ENCODE assay signal across 18 mouse cellular contexts in genomic region chr9:96629151-96629550, GRCm38 (mm10).
"Had no signal": no experiment of that assay in that cellular context is flagged by ENCODE, and none has a peak within 500 bp of the region (broad histone marks: within the 10 kb centered on the region; RNA-seq: fewer than 3 reads in every experiment).

No protein-coding gene starts in this region.

- H3K36me3 ChIP-seq: midbrain, embryonic 12.5 days; neural tube, embryonic 15.5 days; stomach, embryonic 15.5 days had no signal

- H3K27ac ChIP-seq: kidney, postnatal 0 days; limb, embryonic 12.5 days; limb, embryonic 15.5 days; liver, embryonic 14.5 days; macrophage; midbrain, embryonic 12.5 days; neural tube, embryonic 12.5 days; neural tube, embryonic 15.5 days; stomach, embryonic 15.5 days had no signal

- H3K4me3 ChIP-seq: limb, embryonic 12.5 days; limb, embryonic 15.5 days; midbrain, embryonic 12.5 days; neural tube, embryonic 12.5 days; neural tube, embryonic 15.5 days; stomach, embryonic 15.5 days had no signal

- H3K9me3 ChIP-seq: limb, embryonic 12.5 days; limb, embryonic 15.5 days; midbrain, embryonic 12.5 days; neural tube, embryonic 12.5 days; neural tube, embryonic 15.5 days; stomach, embryonic 15.5 days had no signal

- DNase-seq: kidney, adult 2 months; kidney, postnatal 25 days; left cerebral cortex, postnatal 4 days; liver, postnatal 0 days; lung, embryonic 14.5 days; retina, postnatal 1 day; right cerebral cortex, postnatal 4 days; thymus, postnatal 4 days had no signal

- H3K27me3 ChIP-seq: limb, embryonic 12.5 days; limb, embryonic 15.5 days; stomach, embryonic 15.5 days had no signal

- H3K4me2 ChIP-seq: limb, embryonic 15.5 days; liver, embryonic 11.5 days; midbrain, embryonic 12.5 days; neural tube, embryonic 12.5 days had no signal

- H3K9ac ChIP-seq: limb, embryonic 12.5 days; limb, embryonic 15.5 days; liver, embryonic 14.5 days; liver, postnatal 0 days; lung, embryonic 14.5 days; midbrain, embryonic 12.5 days; neural tube, embryonic 12.5 days; neural tube, embryonic 15.5 days; stomach, embryonic 15.5 days had no signal
